Mouse (Mus musculus) layer of hippocampus, postnatal 36 days (tissue): ENCODE results near the gene Mthfr. TPM values are rescaled to one million over a fixed set of nuclear protein-coding genes. Genes with fewer than 3 reads are reported as not detected.

ENCODE experiments used
- DNase-seq, 2 experiments: peaks; one replicate each; pipeline ENCODE4 v3.0.0; 2022
- total RNA-seq, 2 experiments: library from RNA; stranded (reverse); gene quantifications; 2 replicates each; pipeline ENCODE4 v1.2.3; 2021

The Mthfr gene
- total RNA-seq = 10 to 100 TPM; 29.1 to 33.2 TPM

DNA sequence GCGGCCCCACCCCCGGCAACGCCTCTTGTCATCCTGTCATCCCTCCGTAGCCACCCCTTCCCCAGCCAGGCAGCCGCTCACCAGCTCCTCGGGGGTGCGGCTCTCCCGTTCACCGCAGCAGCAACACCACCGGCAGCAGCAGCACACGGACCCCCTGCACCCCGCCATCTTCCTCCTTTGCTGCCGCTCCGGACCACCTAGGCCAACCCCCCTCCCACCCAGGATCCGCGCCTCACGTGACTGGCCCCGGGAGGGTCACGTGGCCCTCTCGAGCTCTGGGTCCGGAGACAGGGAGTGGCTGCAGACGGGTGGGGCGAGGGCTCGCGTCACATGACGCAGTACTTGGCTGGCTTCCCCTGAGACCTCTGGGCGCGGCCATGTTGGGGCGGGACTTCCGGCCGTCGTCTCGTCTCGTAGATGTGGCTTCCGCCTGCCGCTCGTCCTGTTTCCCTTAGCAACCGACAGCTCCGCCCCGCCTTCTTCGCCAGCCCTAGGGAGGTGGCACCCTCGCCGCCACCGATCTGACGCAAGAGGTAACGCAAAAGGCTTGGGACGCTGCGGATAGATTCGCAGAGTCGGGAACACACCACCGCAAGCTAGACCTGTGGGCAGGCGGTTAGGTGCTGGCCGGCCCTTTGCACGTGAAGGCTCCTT lies at the start of gene Mthfr, which contains the start of gene Clcn6:
Gene Mthfr, plus strand, starts transcription at position 478 of the 654 bp plus-strand sequence.
Gene Clcn6, minus strand, starts transcription at position 222 of the 654 bp plus-strand sequence.
- peak; percentile 100 for DNase-seq

DNA sequence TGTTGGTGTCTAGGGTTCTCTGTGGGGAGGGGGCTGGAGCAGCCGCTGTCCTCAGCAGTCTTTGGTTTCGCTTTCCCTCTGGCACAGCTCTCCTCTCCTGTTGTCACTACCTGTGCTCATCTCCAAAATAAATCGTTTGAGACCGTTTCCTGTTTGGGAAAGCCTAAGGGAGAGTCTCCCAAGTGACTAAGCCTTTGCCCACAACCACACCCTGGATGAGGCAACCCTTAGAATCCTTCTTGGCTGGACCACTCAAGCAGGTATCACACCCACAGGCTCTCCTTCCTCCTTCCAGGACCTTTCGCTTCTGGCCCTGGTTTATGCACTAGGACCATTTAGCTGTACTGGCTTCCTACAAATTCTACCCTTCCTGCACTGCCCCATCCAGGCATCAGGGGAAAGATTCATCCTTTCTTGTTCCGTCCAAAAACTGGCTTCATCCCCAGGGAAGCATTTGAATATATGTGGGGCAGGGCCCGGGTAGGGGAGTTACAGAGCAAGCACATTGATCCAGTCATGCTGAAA lies 45.2 kb upstream of the Mthfr start:
- no peak for DNase-seq

DNA sequence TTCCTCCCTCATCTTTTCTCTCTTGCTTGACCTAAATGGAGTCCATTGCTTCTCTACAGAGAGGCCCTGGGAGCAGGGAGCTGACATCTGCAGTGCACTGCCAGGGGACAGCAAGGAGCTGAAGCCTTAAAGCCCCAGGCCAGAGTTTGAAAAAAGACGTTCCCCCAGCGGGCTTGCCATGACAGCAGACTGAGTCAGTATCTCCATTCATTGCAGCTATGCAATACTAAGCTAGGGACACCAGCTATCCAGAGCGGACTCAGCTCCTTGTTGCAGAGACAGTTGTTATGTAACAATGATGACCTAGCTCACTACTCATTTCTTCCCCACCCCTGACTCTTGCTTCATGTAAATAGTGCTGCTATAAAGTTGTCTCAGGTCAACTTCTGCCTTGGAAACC lies 43.6 kb upstream of the Mthfr start:
- DNase-seq = no peak

DNA sequence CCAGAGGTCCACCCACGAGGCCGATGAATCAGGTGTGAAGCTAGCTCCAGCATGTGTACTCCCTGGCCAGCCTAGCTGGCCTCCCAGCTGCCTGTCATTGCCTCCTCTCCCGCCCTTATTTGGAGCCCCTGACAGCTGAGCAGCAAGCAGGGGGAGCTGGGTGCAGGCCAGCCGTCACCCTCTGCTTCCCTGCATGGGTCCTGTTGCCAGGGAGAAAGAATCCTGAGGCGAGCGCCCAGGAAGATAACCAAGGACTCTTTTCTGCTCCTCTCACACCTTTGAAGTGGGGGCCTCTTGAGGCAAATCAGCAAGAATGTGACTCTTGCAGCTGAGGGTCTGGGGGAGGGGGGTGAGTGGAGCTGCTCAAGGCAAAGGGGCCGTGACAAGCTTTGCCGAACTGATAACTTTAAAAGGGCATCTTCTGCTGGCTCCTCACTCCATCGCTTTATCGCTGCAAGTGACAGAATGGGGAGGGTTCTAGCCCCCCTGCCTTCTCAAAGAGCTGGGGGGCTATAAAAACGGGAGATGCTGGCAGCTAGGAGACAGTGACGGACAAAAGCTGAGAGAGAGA lies 38.6 kb upstream of the Mthfr start, which contains the start of gene Nppa:
Gene Nppa, plus strand, starts transcription at position 521 of the 571 bp plus-strand sequence.
- DNase-seq = no peak

DNA sequence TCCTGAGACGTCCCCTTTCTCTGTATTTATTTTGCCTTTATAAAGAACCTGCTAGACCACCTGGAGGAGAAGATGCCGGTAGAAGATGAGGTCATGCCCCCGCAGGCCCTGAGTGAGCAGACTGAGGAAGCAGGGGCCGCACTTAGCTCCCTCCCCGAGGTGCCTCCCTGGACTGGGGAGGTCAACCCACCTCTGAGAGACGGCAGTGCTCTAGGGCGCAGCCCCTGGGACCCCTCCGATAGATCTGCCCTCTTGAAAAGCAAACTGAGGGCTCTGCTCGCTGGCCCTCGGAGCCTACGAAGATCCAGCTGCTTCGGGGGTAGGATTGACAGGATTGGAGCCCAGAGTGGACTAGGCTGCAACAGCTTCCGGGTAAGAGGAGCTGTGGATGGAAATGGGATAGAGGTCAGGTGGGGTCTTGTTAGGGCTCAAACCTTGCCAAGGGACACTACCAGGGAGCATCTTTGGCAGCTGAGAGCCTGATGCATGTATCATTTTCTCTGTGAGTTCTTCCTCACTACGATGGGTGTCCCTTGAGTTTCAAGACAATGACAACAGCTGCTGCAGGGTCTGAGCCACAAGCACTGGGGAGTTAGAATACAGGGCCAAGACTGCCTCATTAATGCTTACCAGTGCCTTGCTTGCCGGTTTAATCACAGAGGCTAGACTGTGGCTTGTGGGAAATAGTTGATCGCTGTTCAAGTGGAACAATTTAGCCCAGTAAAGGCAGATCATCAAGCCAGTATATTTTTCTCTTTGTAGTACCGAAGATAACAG lies 37.7 kb upstream of the Mthfr start:
- no peak for DNase-seq

DNA sequence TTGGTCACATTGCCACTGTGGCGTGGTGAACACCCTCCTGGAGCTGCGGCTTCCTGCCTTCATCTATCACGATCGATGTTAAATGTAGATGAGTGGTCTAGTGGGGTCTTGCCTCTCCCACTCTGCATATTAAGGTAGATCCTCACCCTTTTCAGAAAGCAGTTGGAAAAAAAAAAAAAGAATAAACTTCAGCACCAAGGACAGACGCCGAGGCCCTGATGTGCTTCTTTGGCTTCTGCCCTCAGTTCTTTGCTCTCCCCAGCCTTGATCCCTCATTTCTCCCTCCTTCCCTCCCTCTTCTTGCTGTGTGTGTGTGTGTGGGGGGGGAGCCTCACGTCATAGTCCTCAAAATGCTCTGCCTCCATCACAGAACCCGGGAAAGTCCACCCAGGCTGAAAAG lies 37.0 kb upstream of the Mthfr start:
- no peak for DNase-seq

DNA sequence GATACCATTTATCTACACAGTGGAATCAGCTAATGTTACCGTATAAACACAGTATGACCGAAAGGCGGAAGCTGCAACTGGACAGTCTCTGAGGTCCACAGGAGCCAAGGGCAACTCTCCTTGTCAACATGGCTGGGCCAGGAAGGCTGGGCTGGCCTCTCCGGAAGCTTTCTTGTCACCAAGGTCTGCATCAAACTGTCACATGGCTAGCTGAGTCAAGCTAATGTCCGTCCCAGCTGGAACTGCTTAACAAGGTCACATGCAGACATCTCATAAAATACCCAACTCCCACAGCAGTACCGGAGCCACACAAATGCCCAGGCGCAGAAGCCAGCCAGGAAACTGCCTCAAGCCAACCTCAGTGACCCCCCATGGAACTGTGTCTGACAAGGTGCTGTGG lies 34.5 kb upstream of the Mthfr start:
- DNase-seq = no peak

DNA sequence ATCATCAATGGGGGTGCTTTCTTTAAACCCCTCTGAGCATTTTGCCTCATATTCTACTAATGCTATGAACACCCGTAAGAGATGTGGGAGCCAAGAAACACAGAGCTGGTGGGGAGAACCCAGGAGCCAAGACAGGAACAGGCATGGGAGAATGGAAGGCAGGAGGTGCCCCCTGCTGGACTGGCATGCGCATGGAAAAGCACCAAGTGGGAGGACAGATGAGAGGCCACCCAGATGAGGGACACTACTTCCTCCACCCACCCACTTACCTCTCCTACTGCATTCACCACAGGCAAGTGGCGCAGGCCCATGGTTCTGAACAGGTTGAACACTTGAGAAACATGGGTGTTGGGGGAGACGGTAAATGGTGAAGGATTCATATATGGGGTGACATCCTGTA lies 30.5 kb upstream of the Mthfr start:
- peak; percentile 60 to 69 for DNase-seq

DNA sequence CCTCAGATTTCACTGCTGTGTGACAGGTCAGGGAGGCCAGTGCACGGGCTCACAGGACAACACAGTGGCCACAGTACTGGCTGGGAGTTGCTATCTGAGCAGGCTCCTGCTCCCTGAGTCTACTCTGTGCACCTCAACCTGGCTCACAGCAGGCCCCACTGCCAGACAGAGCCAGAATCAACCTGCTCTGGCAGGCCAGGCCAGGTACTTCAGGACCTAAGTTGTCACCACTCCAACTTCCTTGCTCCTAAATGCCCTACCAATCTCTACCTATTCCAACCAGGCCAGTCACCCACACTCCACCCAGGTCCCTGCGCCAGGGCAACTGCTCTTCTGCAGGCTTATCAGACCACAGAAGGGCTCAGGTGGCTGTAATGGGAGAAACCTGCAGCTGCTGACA lies 29.2 kb upstream of the Mthfr start:
- DNase-seq = no peak

DNA sequence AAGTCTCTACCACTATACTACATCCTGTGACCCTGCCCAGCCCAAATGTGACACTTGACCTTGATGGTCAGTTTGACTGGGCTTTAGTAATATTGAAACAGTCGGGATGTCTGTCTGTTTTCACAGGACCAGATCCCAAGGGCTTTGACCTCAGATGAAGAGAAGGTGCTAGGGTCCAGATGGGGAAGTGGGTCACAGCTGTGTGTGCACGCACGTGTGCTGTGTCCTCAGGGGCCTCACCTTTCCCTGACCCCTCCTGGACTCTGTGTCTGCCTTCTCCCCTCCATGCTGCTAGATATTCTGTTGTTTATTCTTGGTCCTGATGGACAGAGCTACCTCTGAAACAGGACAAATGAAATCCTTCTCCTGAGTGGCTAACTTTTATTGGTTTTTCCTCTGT lies 27.5 kb upstream of the Mthfr start:
- no peak for DNase-seq

DNA sequence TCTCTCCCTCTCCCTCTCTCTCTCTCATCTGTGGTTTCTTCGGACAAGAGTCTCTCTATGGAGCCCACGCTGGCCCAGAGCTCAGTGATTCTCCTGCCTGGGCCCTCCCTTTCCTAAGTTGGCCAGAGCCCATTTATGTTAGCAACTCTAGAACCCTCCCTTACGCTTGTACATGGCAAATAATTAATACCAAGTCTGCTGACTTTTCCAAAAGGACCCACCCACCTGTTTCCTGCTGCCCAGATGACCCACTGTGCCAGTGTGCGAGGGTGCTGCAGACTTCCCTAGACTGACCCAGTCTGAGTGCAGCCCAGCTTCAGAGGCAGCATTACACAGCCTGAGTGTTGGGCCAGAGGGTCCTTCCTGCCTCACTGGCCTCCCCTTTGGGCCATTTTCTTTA lies 26.7 kb upstream of the Mthfr start:
- DNase-seq = no peak

DNA sequence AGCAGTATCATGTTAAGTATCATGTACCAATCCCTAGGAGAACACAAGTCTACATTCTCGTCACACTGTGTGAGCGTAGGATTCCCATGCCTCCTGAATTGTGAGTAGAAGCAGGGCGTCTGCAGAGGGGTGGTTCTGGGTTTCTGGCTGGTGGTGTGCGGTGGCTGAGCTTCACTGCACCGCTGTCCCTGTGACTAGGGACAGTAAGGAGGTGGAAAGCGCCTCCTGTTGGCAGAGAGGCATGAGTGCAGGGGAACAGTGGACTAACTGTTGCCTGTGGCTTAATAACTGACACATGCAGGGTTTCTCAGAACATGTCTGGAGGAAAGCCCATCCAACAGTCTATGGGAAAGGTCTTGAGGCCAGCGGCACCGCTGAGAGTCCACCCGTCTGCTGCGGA lies 23.5 kb upstream of the Mthfr start:
- no peak for DNase-seq

DNA sequence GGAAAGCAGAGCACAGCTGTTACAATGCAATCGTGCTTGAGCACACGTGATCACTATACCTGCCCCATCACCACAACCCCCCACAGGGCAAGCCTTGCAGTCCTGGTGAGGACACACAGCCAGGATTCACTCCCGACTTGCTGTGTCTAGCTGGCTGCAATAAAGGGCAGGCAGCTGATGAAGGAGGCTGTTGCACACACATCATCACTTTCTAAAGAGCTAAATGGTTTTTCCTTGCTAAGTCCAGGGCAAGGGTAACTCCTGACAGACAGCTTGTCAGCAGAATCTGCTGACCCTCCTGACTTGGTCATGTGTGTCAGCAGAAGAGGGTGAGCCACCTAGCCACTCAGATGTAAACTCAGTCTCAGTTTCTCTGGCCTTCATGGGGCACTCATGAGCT lies 21.9 kb upstream of the Mthfr start:
- DNase-seq = no peak

DNA sequence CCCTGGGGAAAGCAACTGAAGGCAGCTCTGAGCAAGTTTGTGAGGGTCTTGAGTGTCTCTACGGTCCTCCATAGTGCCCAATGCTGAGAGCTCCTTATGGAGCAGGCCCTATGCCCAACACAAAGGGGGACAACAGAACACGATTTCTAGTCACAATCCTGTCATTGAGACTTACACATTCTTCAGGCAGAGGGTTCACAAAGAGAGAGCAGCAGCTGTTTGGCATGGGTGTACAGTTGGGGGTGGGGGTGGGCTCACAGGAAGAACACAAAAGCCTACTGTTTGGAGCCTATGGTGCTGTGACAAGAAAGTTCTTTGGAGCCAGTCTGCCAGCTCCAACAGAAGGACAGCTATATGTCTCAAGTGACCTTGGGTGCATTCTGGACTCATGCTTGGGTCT lies 20.5 kb upstream of the Mthfr start:
- DNase-seq = no peak

DNA sequence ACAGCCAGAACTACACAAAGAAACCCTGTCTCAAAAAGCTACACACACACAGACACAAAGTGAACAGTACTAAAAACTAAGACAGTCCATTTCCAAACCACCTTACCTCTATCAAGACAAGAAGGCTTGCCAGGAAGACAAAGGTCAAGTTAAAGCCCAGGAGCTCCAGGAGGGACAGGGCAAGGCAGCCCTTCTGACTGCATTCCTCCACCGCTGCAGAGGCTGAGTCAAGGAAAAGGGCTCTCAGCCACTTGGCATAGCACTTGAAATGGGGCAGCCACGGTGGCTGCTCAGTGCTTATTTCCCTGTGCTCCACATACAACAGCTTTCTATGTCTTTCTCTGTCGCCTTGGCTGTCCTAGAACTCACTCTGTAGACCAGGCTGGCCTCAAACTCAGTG lies 14.9 kb upstream of the Mthfr start:
- DNase-seq = no peak

DNA sequence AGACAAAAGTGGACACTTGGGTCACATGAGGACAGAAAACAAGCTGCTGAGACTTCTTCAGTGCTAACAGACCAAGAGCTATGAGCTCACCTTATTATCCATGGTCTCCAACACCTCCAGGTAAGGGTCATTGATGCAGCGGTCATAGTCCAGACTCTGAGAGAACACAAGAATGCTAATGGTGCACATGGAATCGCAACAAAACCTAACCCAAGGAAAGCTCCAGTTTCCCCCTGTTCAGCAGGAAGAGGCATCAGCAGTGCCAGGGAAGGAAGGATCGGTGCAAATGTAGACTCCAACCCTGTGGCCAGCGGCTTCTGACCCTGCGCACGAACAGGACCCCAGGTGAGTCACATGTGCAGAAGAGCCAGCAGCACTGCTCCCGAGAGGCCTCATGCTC lies 9.6 kb upstream of the Mthfr start:
- DNase-seq = no peak

DNA sequence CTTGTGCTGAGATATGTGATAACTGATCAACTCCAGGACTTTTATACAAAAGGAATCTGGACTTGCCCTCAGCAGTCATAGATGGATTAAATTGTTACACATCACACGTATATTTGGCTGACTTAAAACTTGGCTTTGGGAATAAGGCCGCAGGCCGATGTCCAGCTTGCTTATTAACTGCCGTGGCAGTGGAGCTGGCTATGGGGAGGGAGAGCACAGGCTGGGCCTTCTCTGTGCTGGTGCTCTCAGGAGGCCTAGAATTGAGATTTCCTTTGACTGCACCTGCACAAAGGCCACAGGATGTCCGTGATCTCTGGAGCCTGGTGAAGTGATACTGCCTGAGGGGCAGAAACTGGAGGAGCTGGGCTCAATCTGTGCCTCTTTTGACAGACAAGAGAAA lies 8.4 kb upstream of the Mthfr start:
- no peak for DNase-seq

DNA sequence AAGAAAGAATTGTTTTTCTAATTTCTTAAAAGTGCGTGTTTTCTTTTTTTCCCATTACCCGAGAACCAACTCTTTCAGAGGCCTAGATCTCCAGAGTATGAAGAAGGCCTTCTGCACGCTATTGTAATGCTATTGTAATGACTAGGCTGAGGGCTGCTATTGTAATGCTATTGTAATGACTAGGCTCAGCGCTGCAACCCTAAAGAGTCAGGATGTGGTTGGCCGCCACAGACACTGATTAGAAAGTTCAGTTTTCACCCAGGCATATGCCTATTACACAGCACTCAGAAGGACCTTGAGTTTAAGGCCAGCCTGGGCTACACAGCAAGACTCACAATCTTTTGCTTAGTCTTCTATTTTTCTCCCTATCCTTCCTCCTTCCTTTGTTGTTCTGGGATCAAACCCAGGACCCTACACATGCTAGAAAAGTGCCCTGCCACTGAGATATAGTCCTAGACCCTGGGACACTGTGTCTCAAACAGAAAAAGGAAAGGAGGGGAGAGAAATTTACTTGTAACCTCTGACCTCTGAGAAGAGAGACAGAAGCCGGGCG lies 4.9 kb upstream of the Mthfr start:
- no peak for DNase-seq

DNA sequence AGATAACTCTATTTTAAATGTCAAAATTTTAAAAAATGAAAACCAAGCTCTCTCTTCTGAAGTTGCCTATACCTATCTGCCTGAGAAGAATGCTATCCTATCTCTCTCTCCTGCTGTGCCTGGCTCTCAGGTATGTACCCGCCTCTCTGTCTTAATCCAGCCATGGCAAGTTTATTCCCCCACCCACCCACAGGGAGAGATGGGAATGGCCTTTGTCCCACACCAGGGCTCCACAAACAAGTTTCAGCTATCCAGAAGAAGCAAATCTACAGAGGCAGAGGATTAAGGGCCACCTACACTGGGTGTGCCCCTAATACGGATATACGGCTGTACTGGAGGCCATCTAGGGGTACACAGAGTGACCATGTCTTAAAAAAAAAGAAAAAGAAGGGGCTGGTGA lies 3.4 kb upstream of the Mthfr start:
- no peak for DNase-seq

DNA sequence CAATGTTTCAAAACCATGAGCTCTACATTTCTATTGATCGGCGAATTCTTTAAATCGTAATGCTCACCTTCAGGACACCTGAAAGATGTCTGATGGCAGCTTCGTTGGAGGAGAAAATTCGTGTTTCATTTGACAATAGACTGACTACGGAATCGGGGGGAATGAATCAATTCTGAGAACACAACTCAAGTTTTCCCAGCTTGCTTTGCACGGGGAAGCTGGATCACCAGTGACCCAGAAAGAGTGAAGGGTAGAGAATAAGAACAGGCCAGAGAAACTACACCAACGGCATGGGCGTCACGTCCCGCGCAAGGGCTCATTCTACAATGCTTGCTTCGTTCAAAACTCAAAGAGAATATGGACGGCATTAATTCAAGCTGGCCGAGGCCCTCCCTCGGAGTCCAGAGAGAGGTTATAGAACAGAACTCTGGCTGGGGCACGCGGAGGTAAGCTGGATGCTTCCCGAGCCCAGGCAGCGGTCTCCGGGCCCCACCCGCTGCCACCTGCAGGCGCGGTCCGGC lies 738 bp upstream of the Mthfr start:
- no peak for DNase-seq

DNA sequence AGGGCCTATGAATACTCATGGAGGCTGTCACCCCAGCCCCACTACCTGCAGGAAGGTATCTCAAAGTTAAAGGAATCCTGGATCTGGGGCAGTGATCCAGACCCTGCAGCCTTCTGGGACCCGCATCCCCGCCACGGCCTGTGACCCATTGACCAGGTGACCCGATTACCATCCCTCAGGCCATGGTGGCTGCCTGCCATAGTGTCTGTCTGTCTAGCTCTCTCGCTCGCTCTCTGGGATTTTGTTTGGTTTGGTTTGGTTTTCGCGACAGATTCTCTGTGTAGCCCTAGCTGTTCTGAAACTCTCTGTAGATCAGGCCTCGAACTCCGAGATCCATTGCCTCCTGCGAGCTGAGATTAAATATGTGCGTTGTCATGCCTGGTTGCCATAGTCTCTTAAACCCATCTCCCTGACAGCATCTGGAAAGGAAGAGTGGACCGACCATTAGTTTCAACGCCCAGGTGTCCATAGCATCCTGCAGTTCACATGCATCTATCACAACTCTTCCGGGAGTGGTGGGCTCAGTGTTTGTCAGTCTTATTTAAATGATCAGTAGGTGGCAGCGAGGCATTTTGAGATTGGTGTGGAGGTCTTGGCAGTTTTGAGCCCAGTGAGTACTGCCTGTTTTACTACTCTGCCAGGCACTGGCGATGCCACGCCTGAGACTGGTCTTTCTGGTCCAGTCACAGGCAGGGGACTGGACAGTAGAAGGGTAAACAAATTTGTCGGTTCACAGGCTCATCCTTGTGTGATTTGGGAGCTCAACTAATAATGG lies 564 bp downstream of the Mthfr start:
- DNase-seq = no peak
